Mouse (Mus musculus) hindbrain, embryonic 12.5 days (tissue): ENCODE measurements around the gene Gm20431. TPM values are rescaled to one million over a fixed set of nuclear protein-coding genes. Genes with fewer than 3 reads are reported as not detected.

Experiments used
- ATAC-seq: fragments of 200-750 bp; cut with Nextera tagmentation; 2 replicates; pipeline ENCODE4 v1.8.0; 2017; ENCODE audit warnings: moderate TSS enrichment; ENCODE audit not compliant: low FRiP score
- H3K27ac ChIP-seq: fragments of 300-500 bp; sonication (generic); 2 replicates; pipeline ENCODE4 v1.5.1; 2016; ENCODE audit warnings: mild to moderate bottlenecking
- H3K27me3 ChIP-seq: fragments of 300-500 bp; sonication (generic); 2 replicates; pipeline ENCODE4 v1.6.1; 2016; ENCODE audit warnings: mild to moderate bottlenecking
- H3K36me3 ChIP-seq: fragments of 300-500 bp; sonication (generic); 2 replicates; pipeline ENCODE4 v1.6.1; 2016; ENCODE audit warnings: mild to moderate bottlenecking
- H3K4me1 ChIP-seq: fragments of 300-500 bp; sonication (generic); 2 replicates; pipeline ENCODE4 v1.6.1; 2016
- H3K4me2 ChIP-seq: fragments of 300-500 bp; sonication (generic); replicated peaks from 2 replicates; pipeline ENCODE4 v1.6.1; 2016; ENCODE audit warnings: mild to moderate bottlenecking
- H3K4me3 ChIP-seq: fragments of 300-500 bp; sonication (generic); 2 replicates; pipeline ENCODE4 v1.5.1; 2016; ENCODE audit warnings: mild to moderate bottlenecking
- H3K9ac ChIP-seq: fragments of 300-500 bp; sonication (generic); 2 replicates; pipeline ENCODE4 v1.6.1; 2016; ENCODE audit warnings: mild to moderate bottlenecking, moderate library complexity
- H3K9me3 ChIP-seq: fragments of 300-500 bp; sonication (generic); replicated peaks from 2 replicates; pipeline ENCODE4 v1.6.1; 2016; ENCODE audit warnings: mild to moderate bottlenecking
- WGBS: fragments of 180-500 bp; shearing (Covaris S2); methylation state at CpG from one replicate; pipeline ENCODE4 v1.1.7; 2016; 5-methylcytosine and 5-hydroxymethylcytosine counted together
- polyA plus RNA-seq: library from polyadenylated mRNA; unstranded; fragments of >200 nt; fragmentation: Nextera tagmentation; extraction: Ambion mirVana; gene quantifications from 2 replicates; pipeline ENCODE4 v1.2.1, GENCODE M21; 2016

Gm20431 gene
- 16.9 and 18.8 TPM in 2 replicates for polyA plus RNA-seq

- peaks cover 9% of the 10 kb centered on the region; the same call in 1 of the 2 replicates for H3K27me3 ChIP-seq
- H3K9ac ChIP-seq = peak within 1 kb of the TSS; percentile 91
- peak within 1 kb of the TSS; percentile 96 for H3K4me2 ChIP-seq
- H3K36me3 ChIP-seq = peaks cover 7% of the 10 kb centered on the region; the same call in 1 of the 2 replicates
- H3K27ac ChIP-seq = peak within 1 kb of the TSS; percentile 70
- under 1% methylated on average over 99 of the region's 110 CpGs for whole genome bisulfite sequencing
- peaks cover 40% of the 10 kb centered on the region for H3K4me1 ChIP-seq
- H3K4me3 ChIP-seq = peak within 1 kb of the TSS; percentile 76
- peak; percentile 94 for ATAC-seq
- H3K9me3 ChIP-seq = no peaks in the 10 kb centered on the region
These were observed at the start of gene Gm20431 for GRCm38 (mm10) chr2:167661270-167662203. Gm20431 (minus strand) TSS chr2:167661496.

DNA sequence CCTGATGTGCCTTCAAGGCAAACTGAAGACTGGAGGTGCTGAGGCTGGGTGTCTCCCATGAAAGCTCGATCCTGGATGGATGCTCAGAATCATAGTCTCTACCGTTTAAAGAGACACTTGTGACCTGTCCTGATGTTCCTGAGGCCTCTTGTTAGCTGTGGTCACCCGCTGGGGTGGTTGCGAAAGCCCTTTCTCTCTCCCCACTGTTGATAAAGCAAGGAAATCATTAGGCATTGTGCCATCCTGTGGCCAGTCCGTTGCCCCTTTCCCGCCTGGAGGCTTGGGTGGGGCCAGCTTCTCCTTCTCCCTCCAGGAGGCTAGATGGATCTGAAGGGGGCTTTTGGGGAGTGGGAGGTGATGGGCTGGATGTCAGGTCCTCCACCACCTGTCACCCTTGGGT lies 49.3 kb upstream of the Gm20431 start:
- H3K9me3 ChIP-seq = no peaks in the 10 kb centered on the region
- H3K9ac ChIP-seq = no peak overlapping the region
- no peak overlapping the region for H3K4me3 ChIP-seq
- no peaks in the 10 kb centered on the region for H3K36me3 ChIP-seq
- peaks cover 4% of the 10 kb centered on the region; the same call in 1 of the 2 replicates for H3K4me1 ChIP-seq
- no peak overlapping the region for H3K27ac ChIP-seq
- WGBS = 55% methylated on average over 6 of the region's 6 CpGs
- no peak for ATAC-seq
- no peaks in the 10 kb centered on the region for H3K27me3 ChIP-seq
- no peak overlapping the region for H3K4me2 ChIP-seq

- WGBS = 68% methylated on average over 6 of the region's 6 CpGs
- no peak for ATAC-seq
- no peak overlapping the region for H3K4me3 ChIP-seq
- H3K4me1 ChIP-seq = peaks cover 4% of the 10 kb centered on the region; the same call in 1 of the 2 replicates
- no peaks in the 10 kb centered on the region for H3K9me3 ChIP-seq
- no peaks in the 10 kb centered on the region for H3K27me3 ChIP-seq
- no peak overlapping the region for H3K27ac ChIP-seq
- H3K9ac ChIP-seq = no peak overlapping the region
- no peaks in the 10 kb centered on the region for H3K36me3 ChIP-seq
- H3K4me2 ChIP-seq = no peak overlapping the region
These were observed 48.7 kb upstream of the Gm20431 start for GRCm38 (mm10) chr2:167709969-167710368.

DNA sequence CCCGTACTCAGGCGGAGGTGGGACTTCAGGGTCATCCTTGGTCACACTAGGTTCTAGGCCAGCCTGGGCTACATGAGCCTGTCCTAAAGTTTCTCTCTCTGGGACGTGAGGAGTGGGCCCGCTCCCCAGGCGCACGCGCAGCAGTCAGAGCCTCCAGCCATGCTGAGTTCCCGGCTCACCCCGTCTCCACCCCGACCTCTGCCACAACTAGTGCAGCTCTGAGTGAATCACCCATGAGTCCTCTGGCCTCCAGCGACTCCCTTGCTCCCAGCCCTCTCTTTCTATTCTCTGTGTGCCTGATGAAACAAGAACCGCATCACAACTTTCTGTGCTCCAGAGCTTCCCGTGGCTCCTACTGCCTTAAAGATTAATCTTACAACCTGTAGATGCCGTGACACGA lies 47.1 kb upstream of the Gm20431 start:
- Histone ChIP-seq H3K4me2 (no peak overlapping the region), H3K9ac (no peak overlapping the region), H3K27me3 (no peaks in the 10 kb centered on the region), H3K4me3 (no peak overlapping the region), H3K9me3 (no peaks in the 10 kb centered on the region), H3K27ac (no peak overlapping the region), H3K4me1 (peaks cover 4% of the 10 kb centered on the region; the same call in 1 of the 2 replicates), H3K36me3 (no peaks in the 10 kb centered on the region)
- no peak for ATAC-seq
- 66% methylated on average over 15 of the region's 15 CpGs for WGBS

DNA sequence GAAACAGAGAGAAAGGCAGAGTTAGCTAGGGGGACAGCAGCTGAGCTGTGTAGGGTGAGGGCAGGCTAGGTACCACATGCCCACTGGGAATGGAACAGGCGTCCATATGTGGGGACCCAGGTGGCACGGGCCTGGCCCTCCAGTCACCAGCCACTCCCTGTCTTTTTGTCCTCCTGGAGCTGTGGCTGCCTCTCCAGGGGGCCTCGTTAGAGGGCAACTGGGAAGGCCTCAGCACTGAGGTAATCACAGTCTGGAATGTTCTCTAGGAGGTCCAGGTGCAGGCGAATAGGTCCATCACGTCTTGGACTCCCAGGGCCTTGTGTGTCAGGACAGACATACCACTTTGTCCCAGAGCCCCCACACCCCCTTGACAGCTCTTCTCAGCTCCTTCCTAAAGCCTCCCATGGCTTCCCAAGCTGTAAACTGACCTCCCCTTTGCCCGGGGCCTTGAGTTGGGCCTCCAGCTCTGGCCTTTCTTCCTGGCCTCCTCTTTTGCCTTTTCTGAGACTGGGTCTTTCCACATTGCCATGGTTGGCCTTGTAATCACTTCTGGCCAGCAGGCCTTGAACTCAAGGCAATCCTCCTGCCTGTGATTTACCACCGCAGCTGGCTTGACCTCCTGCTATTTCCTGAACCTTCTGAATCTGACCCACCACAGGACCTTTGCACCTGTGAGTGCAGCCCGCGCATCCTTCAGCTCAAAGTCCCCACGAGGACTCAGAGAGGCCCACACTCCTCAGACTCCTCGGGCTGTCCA lies 45.1 kb upstream of the Gm20431 start:
- no peaks in the 10 kb centered on the region for H3K27me3 ChIP-seq
- H3K4me2 ChIP-seq = no peak overlapping the region
- H3K4me3 ChIP-seq = no peak overlapping the region
- WGBS = 75% methylated on average over 11 of the region's 11 CpGs
- H3K9ac ChIP-seq = no peak overlapping the region
- H3K36me3 ChIP-seq = no peaks in the 10 kb centered on the region
- ATAC-seq = no peak
- peaks cover 4% of the 10 kb centered on the region; the same call in 1 of the 2 replicates for H3K4me1 ChIP-seq
- H3K9me3 ChIP-seq = no peaks in the 10 kb centered on the region
- no peak overlapping the region for H3K27ac ChIP-seq

- no peak overlapping the region for H3K9ac ChIP-seq
- 86% methylated on average over 4 of the region's 4 CpGs for WGBS
- no peaks in the 10 kb centered on the region for H3K4me1 ChIP-seq
These were observed 43.1 kb upstream of the Gm20431 start for GRCm38 (mm10) chr2:167704409-167704808.

DNA sequence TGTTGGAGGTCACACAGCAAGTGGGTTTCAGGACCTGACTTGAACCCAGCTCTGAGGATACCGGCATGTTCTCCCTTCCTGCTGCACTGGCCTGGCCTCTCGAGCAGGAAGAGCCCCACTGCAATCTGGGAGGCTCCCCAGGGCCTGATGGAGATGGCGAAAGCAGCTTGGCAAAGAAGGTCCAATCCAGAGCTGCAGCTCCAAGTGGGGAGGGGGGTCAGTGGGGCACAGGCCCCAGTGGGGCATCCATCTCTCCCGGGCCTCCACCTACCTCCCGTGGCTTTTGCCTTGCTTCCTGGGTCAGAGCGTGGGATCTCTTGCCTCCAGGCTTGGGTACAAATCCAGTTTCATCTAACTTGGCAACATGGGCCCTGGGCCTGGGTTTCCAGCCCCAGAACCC lies 40.8 kb upstream of the Gm20431 start:
- Histone ChIP-seq H3K9me3 (no peaks in the 10 kb centered on the region), H3K4me3 (no peak overlapping the region), H3K9ac (no peak overlapping the region), H3K4me2 (no peak overlapping the region), H3K36me3 (no peaks in the 10 kb centered on the region), H3K27me3 (no peaks in the 10 kb centered on the region), H3K4me1 (no peaks in the 10 kb centered on the region), H3K27ac (no peak overlapping the region)
- WGBS = 74% methylated on average over 6 of the region's 6 CpGs
- ATAC-seq = no peak

More at GRCm38 (mm10) chr2:167704409-167704808, 43.1 kb upstream of the Gm20431 start:
- no peaks in the 10 kb centered on the region for H3K36me3 ChIP-seq
- H3K4me2 ChIP-seq = no peak overlapping the region
- no peaks in the 10 kb centered on the region for H3K9me3 ChIP-seq
- no peak overlapping the region for H3K27ac ChIP-seq
- H3K4me3 ChIP-seq = no peak overlapping the region
- H3K27me3 ChIP-seq = no peaks in the 10 kb centered on the region
- no peak for ATAC-seq

DNA sequence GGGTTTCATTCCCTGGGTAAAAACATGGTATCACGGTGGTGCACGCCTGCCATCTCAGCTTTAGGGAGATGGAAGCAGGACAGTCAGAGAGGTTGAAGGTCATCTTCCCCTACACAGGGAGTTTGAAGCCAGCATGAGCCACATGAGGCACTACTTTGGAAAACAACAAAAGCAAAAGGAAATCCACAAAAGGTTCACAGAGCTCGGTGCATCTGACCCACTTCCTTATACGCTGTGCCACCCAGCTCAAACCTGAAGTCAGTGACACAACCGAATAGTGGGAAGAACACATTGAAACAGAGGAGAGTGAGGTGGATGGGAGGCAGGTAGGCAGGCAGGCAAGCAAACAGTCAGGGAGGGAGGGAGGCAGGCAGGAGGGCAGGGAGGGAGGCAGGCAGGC lies 40.2 kb upstream of the Gm20431 start:
- Histone ChIP-seq H3K36me3 (no peaks in the 10 kb centered on the region), H3K4me2 (no peak overlapping the region), H3K9me3 (no peaks in the 10 kb centered on the region), H3K4me3 (no peak overlapping the region), H3K27me3 (no peaks in the 10 kb centered on the region), H3K9ac (no peak overlapping the region), H3K27ac (no peak overlapping the region), H3K4me1 (no peaks in the 10 kb centered on the region)
- 75% methylated on average over 5 of the region's 5 CpGs for WGBS
- ATAC-seq = no peak

GRCm38 (mm10) chr2:167700018-167700417 lies 38.7 kb upstream of the Gm20431 start:
- H3K27me3 ChIP-seq = no peaks in the 10 kb centered on the region
- no peak overlapping the region for H3K4me2 ChIP-seq
- no peak for ATAC-seq
- peaks cover 6% of the 10 kb centered on the region; the same call in 1 of the 2 replicates for H3K9me3 ChIP-seq
- H3K27ac ChIP-seq = no peak overlapping the region
- H3K4me1 ChIP-seq = no peaks in the 10 kb centered on the region
- H3K4me3 ChIP-seq = no peak overlapping the region
- WGBS = 81% methylated on average over 5 of the region's 5 CpGs
- no peaks in the 10 kb centered on the region for H3K36me3 ChIP-seq
- H3K9ac ChIP-seq = no peak overlapping the region

GRCm38 (mm10) chr2:167697902-167698301 lies 36.6 kb upstream of the Gm20431 start:
- H3K27ac ChIP-seq = no peak overlapping the region
- no peak overlapping the region for H3K4me3 ChIP-seq
- no peaks in the 10 kb centered on the region for H3K4me1 ChIP-seq
- no peak overlapping the region for H3K4me2 ChIP-seq
- H3K27me3 ChIP-seq = peaks cover 3% of the 10 kb centered on the region; the same call in 1 of the 2 replicates
- WGBS = 73% methylated on average over 5 of the region's 5 CpGs
- H3K9ac ChIP-seq = no peak overlapping the region
- peaks cover 8% of the 10 kb centered on the region; the same call in 1 of the 2 replicates for H3K9me3 ChIP-seq
- no peaks in the 10 kb centered on the region for H3K36me3 ChIP-seq
- ATAC-seq = no peak

- peaks cover 8% of the 10 kb centered on the region; the same call in 1 of the 2 replicates for H3K9me3 ChIP-seq
- WGBS = 82% methylated on average over 7 of the region's 7 CpGs
- no peak overlapping the region for H3K4me2 ChIP-seq
- no peaks in the 10 kb centered on the region for H3K36me3 ChIP-seq
- H3K27ac ChIP-seq = no peak overlapping the region
- H3K4me1 ChIP-seq = no peaks in the 10 kb centered on the region
- H3K4me3 ChIP-seq = no peak overlapping the region
- no peak for ATAC-seq
- no peak overlapping the region for H3K9ac ChIP-seq
- peaks cover 21% of the 10 kb centered on the region for H3K27me3 ChIP-seq
These were observed 34.8 kb upstream of the Gm20431 start for GRCm38 (mm10) chr2:167696143-167696542.

GRCm38 (mm10) chr2:167695491-167695890 lies 34.2 kb upstream of the Gm20431 start:
- Histone ChIP-seq H3K36me3 (no peaks in the 10 kb centered on the region), H3K4me1 (no peaks in the 10 kb centered on the region), H3K9me3 (peaks cover 8% of the 10 kb centered on the region; the same call in 1 of the 2 replicates), H3K4me3 (no peak overlapping the region), H3K27me3 (peaks cover 27% of the 10 kb centered on the region), H3K9ac (no peak overlapping the region), H3K27ac (no peak overlapping the region), H3K4me2 (no peak overlapping the region)
- no peak for ATAC-seq
- 59% methylated on average over 14 of the region's 14 CpGs for WGBS
